Mouse (Mus musculus) layer of hippocampus, postnatal 25 days (tissue): ENCODE measurements around the gene Pcx. TPM values are rescaled to one million over a fixed set of nuclear protein-coding genes. Genes with fewer than 3 reads are reported as not detected.

Experiments
- DNase-seq, 2 experiments: peaks; one replicate each; pipeline ENCODE4 v3.0.0; 2022; ENCODE audit warnings: mixed read lengths in 2 of 2, low spot score in 1 of 2; ENCODE audit errors: extremely low spot score in 1 of 2
- total RNA-seq, 2 experiments: library from RNA; stranded (reverse); gene quantifications; 2 replicates each; pipeline ENCODE4 v1.2.3; 2021

The Pcx gene
- total RNA-seq, 2 experiments from 2014 or later: 66.6 to 70.6 TPM

DNA sequence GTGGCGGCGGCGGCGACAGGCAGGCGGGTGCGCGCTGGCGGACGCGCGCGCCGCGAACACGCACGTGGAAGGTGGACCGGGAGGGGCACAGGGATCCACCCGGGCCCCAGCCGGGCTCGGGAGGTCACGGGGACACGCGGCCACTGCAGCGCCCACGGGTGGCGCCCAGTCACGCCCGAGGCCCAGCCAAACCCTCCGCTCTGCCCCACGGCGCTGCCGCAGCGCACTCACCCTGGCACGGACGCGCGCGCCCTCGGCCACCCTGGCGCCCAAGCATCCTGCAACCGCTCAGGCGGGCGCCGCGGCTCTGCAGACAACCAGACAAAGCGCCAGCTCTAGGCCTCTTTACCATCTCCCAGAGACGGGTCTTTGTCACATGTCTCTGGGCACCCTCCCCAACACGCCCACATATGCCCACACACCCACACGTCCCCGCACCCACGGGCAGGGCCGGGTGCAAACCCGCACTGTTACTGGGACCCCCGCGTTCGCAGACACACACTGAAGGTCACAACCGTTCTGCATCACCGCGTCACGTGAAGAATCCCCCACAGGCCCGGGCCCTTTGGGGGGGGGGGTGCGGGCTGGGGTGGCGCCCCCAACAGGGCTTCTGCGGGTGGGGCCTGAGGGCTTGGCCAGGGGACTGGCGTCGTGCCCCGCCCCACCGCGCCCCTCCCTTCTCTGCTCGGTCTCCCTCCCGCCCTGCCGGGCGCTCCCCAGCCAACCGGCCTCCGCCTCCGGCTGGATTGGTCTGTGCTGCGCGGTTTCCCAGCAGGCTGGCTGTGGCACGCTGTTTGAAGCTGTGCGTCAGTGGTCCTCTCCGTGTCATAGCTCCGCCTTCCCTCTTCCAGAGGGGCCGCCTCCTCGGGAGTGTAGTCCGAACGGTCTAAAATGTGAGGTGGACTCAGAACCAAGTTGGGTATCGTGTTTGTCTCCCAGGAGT is 105.2 kb downstream of the Pcx start, which contains the start of gene Lrfn4:
TSS of gene Lrfn4 (minus strand) at position 517 of the 943 bp plus-strand sequence.
- peak; percentile 66 to 77 for DNase-seq

GRCm38 (mm10) chr19:4616546-4616945 is 106.3 kb downstream of the Pcx start:
- DNase-seq: no peak

DNA sequence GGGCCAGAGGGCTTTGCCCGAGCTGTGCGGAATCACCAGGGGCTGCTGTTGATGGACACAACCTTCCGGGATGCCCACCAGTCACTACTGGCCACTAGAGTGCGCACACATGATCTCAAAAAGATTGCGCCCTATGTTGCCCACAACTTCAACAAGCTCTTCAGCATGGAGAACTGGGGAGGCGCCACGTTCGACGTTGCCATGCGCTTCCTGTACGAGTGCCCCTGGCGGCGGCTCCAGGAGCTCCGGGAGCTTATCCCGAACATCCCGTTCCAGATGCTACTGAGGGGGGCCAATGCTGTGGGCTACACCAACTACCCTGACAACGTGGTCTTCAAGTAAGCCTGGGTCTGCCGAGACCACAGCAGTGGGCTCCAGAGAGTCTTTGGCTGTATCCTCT is 107.9 kb downstream of the Pcx start:
- no peak for DNase-seq

DNA sequence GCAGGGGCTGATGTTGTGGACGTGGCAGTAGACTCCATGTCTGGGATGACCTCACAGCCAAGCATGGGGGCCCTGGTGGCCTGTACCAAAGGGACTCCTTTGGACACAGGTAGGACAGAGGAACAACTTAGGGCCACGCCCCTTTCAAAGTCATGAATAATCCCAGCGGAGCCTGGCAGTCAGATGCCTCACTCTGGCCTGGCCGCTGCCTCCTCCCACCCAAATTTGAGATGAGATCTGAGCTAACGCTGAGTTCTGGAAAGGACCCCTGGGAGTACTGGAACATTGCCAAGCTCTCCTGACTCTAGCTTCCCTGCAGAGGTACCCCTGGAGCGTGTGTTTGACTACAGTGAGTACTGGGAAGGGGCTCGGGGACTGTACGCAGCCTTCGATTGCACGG is 109.2 kb downstream of the Pcx start:
- no peak for DNase-seq

DNA sequence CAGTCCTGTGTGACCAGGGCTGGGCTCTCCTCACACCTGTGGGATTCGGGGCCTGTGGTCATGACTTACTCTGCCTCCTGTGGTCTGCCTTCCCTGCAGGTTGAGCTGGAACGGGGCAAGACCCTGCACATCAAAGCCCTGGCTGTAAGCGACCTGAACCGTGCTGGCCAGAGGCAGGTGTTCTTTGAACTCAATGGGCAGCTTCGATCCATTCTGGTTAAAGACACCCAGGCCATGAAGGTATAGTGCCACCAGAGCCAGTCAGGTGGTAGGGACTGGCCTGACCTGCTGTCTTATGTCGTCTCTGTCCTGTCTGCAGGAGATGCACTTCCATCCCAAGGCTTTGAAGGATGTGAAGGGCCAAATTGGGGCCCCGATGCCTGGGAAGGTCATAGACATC is 110.4 kb downstream of the Pcx start:
- no peak for DNase-seq

- DNase-seq: no peak
Measured at GRCm38 (mm10) chr19:4622780-4623179, 112.5 kb downstream of the Pcx start.

- DNase-seq: no peak
Measured at GRCm38 (mm10) chr19:4623419-4623818, 113.1 kb downstream of the Pcx start.

DNA sequence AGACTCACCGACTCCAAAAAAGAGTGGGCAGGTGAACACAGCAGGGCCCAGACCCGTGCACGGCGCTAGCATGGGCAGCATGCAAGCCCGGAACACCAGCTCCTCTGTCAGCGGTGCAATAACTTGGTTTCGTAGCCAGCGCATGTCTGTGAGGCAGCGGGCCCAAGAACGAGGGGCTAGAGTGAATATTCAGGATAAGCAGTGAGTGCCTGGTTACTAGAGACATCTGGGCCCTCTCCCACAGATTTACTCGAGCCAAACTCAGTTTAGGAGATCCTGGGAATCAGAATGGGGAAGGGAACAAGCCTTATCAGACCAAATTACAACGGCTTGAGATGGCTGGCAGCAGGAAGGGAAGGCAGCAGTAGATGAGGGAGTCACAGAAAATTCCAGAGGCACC is 113.7 kb downstream of the Pcx start:
- no peak for DNase-seq

DNA sequence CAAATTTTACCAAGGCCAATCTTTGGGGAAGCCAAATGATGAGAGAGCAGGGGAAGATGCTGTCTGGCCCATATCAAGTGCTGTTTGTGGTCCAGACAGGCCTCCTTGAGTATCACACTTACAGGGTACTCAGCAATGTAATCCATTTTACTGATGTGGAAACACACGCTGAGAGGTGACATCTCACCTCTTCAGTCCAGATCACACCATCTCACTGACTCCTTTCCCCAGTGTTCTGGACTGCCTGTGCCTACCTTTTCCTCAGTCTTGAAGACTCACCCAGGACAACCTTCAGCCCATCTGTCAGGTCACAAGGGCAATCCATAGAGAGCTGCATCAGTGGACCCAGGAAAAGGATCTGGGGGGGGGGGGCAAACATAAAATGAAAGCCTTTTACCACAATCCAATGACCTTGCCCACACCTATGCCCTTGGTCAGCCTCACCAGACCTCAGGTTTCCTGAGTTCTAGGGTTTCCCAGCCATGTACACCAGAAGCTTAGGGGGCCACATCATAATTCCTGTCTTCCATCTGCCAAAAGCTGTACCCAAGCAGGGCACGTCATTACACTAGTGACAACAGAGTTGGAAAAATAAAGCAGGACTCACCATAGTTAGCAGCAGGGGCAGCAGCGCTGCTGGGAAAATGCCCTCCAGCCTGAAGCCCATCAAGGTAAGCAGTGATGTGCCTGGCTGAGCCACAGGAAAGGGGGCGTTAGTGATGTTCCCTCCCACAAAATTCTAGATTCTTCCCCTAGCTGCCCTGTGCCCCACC is 114.3 kb downstream of the Pcx start:
- no peak for DNase-seq

- peak; percentile 89 to 93 for DNase-seq
Measured at GRCm38 (mm10) chr19:4625179-4625828, 115.0 kb downstream of the Pcx start, which contains the start of gene Rce1. Gene Rce1, minus strand, starts transcription at chr19:4625641.

DNA sequence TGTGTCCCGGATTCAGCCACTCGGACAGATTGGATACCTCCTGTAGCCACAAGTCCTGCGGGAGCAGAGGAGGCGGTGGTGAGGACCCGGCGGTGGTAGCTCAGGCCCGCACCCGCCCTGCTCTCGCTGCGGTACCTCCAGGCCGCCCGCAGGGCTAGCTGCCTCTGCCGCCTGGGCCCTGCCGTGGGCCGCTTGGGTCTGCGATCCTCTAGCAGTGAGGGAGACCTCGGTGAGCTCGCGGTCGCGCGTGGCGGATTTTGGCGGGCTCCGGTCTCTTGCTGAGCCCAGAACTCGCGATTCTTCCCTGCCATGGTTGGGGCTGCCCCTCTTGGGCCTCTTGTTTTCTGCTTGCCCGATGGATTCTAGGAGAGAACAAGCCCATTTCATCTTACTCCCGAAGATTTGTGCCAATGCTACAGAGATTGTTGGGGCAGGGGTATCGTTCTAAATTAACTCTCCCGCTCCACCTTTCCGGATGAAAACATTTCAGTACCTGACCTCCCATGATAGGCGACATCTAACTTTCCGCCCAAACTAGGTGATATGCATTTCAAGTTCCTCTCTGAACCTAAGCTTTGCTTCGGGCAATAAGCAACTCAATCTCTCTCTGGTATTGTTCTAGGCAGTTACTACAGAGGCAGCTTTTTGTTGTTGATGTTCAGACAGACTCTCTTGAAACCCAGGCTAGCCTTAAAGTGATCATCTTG is 115.7 kb downstream of the Pcx start:
- DNase-seq: no peak

- DNase-seq: peak in 1 of 2 experiments; percentile 82
Measured at GRCm38 (mm10) chr19:4628819-4629218, 118.5 kb downstream of the Pcx start.

- DNase-seq: no peak
Measured at GRCm38 (mm10) chr19:4635986-4636385, 125.7 kb downstream of the Pcx start.

DNA sequence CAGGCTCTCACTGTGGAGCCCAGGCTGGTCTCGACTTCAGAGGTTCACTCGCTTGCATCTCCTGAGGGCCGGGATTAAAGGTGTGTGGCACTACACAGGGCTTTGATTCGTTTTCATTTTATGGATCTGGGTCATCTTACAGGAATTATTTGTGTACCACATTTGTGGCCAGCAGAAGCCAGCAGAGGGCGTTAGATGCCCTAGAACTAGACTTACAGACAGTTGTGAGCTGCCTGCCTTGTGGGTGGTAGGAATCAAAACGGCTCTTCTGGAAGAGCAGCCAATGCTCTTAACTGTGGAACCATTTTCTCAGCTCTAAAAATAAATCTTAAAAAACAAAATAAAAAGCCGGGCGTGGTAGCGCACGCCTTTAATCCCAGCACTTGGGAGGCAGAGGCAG is 134.0 kb downstream of the Pcx start:
- peak in 1 of 2 experiments; percentile 71 for DNase-seq

DNA sequence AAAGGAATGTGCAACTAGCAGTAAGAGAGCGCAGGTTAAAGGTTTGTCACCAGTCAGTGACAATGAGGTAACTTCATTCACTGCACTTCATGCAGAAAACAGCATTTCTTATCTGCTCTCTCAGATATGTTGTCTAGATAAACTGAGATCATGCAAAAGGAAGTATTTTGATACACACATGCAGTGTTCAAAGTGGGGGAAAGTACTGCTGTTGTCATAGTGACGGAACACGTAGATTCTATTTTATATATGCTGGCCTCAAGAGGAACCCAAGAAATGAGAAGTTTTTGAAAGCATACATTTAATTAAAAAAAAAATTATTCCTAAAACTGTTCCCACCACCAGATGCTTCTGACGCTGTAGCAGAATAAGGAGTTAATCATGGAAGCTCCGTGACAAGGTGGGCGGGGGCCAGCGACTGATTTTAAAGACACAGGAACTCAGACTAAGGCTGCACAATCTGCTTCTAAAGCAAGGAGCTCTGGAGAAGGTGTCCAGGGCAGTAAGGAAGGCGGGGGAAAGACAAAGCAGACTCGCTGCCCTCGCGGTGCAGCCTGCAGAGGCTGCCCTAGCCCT is 136.7 kb downstream of the Pcx start:
- DNase-seq: peak in 1 of 2 experiments; percentile 38

GRCm38 (mm10) chr19:4658156-4658555 is 147.9 kb downstream of the Pcx start:
- DNase-seq: no peak

GRCm38 (mm10) chr19:4666815-4667214 is 156.5 kb downstream of the Pcx start:
- DNase-seq: no peak

DNA sequence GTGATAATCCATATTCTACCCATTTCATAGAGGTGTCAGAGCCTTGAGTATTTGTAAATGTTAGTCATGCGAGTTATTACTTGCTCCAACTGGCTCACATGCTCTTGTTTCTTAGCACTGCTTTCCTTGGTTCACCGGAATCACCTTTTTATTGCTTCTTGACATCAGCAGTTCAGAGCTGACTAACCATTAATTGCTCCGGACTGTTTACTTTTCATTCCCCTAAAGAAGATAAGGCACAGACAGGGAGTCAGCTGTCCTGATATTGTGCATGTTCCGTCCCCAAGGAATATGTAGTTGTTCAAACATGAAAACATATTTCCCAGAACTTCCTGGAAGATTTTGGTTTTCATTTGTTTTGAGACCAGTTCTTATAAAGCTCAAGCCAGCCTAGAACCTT is 160.5 kb downstream of the Pcx start:
- no peak for DNase-seq
